Mouse (Mus musculus) heart, embryonic 16.5 days (tissue): ENCODE data around the gene Rxra. TPM values are rescaled to one million over a fixed set of nuclear protein-coding genes. Genes with fewer than 3 reads are reported as not detected.
A peak's percentile ranks its signal among the peaks of the same experiment; 100 is the strongest.

Experiments
- ATAC-seq: fragments of 200-750 bp; cut with Nextera tagmentation; replicated peaks from 2 replicates; pipeline ENCODE4 v1.8.0; 2017; ENCODE audit warnings: moderate number of reproducible peaks; ENCODE audit not compliant: insufficient read depth, low FRiP score; ENCODE audit errors: extremely low read depth
- H3K27ac ChIP-seq: fragments of 300-500 bp; sonication (generic); 2 replicates; pipeline ENCODE4 v1.5.1; 2014; ENCODE audit warnings: mild to moderate bottlenecking, low read length, control low read depth, moderate library complexity
- H3K27me3 ChIP-seq: fragments of 300-500 bp; sonication (generic); 2 replicates; pipeline ENCODE4 v1.6.1; 2014; ENCODE audit warnings: low read length, mixed read lengths; ENCODE audit not compliant: control insufficient read depth, insufficient read depth
- H3K36me3 ChIP-seq: fragments of 300-500 bp; sonication (generic); 2 replicates; pipeline ENCODE4 v1.6.1; 2014; ENCODE audit not compliant: control insufficient read depth, insufficient read depth
- H3K4me1 ChIP-seq: fragments of 300-500 bp; sonication (generic); 2 replicates; pipeline ENCODE4 v1.6.1; 2014; ENCODE audit warnings: low read length, mixed read lengths; ENCODE audit not compliant: control insufficient read depth, insufficient read depth
- H3K4me2 ChIP-seq: fragments of 300-500 bp; sonication (generic); 2 replicates; pipeline ENCODE4 v1.6.1; 2014; ENCODE audit warnings: low read depth, mild to moderate bottlenecking, control low read depth, low read length
- H3K4me3 ChIP-seq: fragments of 300-500 bp; sonication (generic); 2 replicates; pipeline ENCODE4 v1.5.1; 2014; ENCODE audit warnings: mild to moderate bottlenecking, control low read depth, low read length
- H3K9ac ChIP-seq: fragments of 300-500 bp; sonication (generic); 2 replicates; pipeline ENCODE4 v1.6.1; 2014; ENCODE audit warnings: low read length, control low read depth
- H3K9me3 ChIP-seq: fragments of 300-500 bp; sonication (generic); replicated peaks from 2 replicates; pipeline ENCODE4 v1.6.1; 2016; ENCODE audit warnings: low read length; ENCODE audit not compliant: control insufficient read depth
- WGBS: fragments of 180-500 bp; shearing (Covaris S2); extraction: QIAGEN DNeasy Blood & Tissue Kit; methylation state at CpG from one replicate; pipeline ENCODE4 v1.1.7; 2014; 5-methylcytosine and 5-hydroxymethylcytosine counted together
- polyA plus RNA-seq: library from polyadenylated mRNA; unstranded; fragments of >200 nt; fragmentation: Nextera tagmentation; extraction: Ambion mirVana; gene quantifications from 2 replicates; pipeline ENCODE4 v1.2.1, GENCODE M21; 2015

Rxra gene
- polyA plus RNA-seq, 1 experiment from 2014 or later = 6.6 TPM

- Histone ChIP-seq H3K27ac (no peak overlapping the region), H3K4me3 (no peak overlapping the region), H3K4me2 (no peak overlapping the region), H3K4me1 (no peaks in the 10 kb centered on the region; the same call in 1 of the 2 replicates), H3K36me3 (no peaks in the 10 kb centered on the region), H3K9ac (no peak overlapping the region), H3K9me3 (no peaks in the 10 kb centered on the region), H3K27me3 (no peaks in the 10 kb centered on the region)
- 86% methylated on average over 7 of the region's 7 CpGs for WGBS
- no peak for ATAC-seq
Measured at GRCm38 (mm10) chr2:27780162-27780561, 103.9 kb downstream of the Rxra start.

- H3K9me3 ChIP-seq = no peaks in the 10 kb centered on the region
- no peak overlapping the region for H3K4me2 ChIP-seq
- no peak overlapping the region for H3K27ac ChIP-seq
- no peak overlapping the region for H3K9ac ChIP-seq
- no peaks in the 10 kb centered on the region for H3K36me3 ChIP-seq
- no peaks in the 10 kb centered on the region; the same call in 1 of the 2 replicates for H3K27me3 ChIP-seq
- H3K4me3 ChIP-seq = no peak overlapping the region
- 85% methylated on average over 8 of the region's 8 CpGs for WGBS
- H3K4me1 ChIP-seq = no peaks in the 10 kb centered on the region
- no peak for ATAC-seq
Measured at GRCm38 (mm10) chr2:27785363-27785762, 109.1 kb downstream of the Rxra start.

GRCm38 (mm10) chr2:27785973-27786417 is 109.8 kb downstream of the Rxra start:
- 79% methylated on average over 6 of the region's 6 CpGs for WGBS
- Histone ChIP-seq H3K27me3 (no peaks in the 10 kb centered on the region; the same call in 1 of the 2 replicates), H3K9ac (no peak overlapping the region), H3K4me2 (no peak overlapping the region), H3K36me3 (no peaks in the 10 kb centered on the region), H3K27ac (no peak overlapping the region), H3K4me1 (no peaks in the 10 kb centered on the region), H3K4me3 (no peak overlapping the region), H3K9me3 (no peaks in the 10 kb centered on the region)
- ATAC-seq = no peak

GRCm38 (mm10) chr2:27791571-27791970 is 115.3 kb downstream of the Rxra start:
- no peak overlapping the region for H3K4me3 ChIP-seq
- no peaks in the 10 kb centered on the region for H3K36me3 ChIP-seq
- 75% methylated on average over 4 of the region's 4 CpGs for WGBS
- H3K4me1 ChIP-seq = no peaks in the 10 kb centered on the region
- ATAC-seq = no peak
- H3K27ac ChIP-seq = no peak overlapping the region
- no peak overlapping the region for H3K4me2 ChIP-seq
- H3K27me3 ChIP-seq = no peaks in the 10 kb centered on the region; the same call in 1 of the 2 replicates
- no peak overlapping the region for H3K9ac ChIP-seq
- H3K9me3 ChIP-seq = no peaks in the 10 kb centered on the region

- Histone ChIP-seq H3K27me3 (no peaks in the 10 kb centered on the region), H3K4me3 (no peak overlapping the region), H3K36me3 (no peaks in the 10 kb centered on the region), H3K4me1 (0 out of 2 replicates have a peak, but pooled peaks cover 2% of the 10 kb centered on the region), H3K27ac (peak overlapping the region; percentile 50; the same call in 1 of the 2 replicates), H3K4me2 (no peak overlapping the region), H3K9ac (no peak overlapping the region), H3K9me3 (no peaks in the 10 kb centered on the region)
- 21% methylated on average over 4 of the region's 4 CpGs for WGBS
- ATAC-seq = peak; percentile 71
Measured at GRCm38 (mm10) chr2:27799018-27799417, 122.8 kb downstream of the Rxra start.

GRCm38 (mm10) chr2:27801041-27801440 is 124.8 kb downstream of the Rxra start:
- no peak overlapping the region for H3K9ac ChIP-seq
- H3K36me3 ChIP-seq = no peaks in the 10 kb centered on the region
- no peak overlapping the region for H3K27ac ChIP-seq
- H3K4me2 ChIP-seq = no peak overlapping the region
- H3K4me3 ChIP-seq = no peak overlapping the region
- ATAC-seq = no peak
- no peaks in the 10 kb centered on the region for H3K27me3 ChIP-seq
- no peaks in the 10 kb centered on the region for H3K9me3 ChIP-seq
- 87% methylated on average over 2 of the region's 2 CpGs for WGBS
- 0 out of 2 replicates have a peak, but pooled peaks cover 2% of the 10 kb centered on the region for H3K4me1 ChIP-seq

GRCm38 (mm10) chr2:27802493-27802892 is 126.3 kb downstream of the Rxra start:
- 0 out of 2 replicates have a peak, but pooled peaks cover 2% of the 10 kb centered on the region for H3K4me1 ChIP-seq
- no peak overlapping the region for H3K4me3 ChIP-seq
- no peak for ATAC-seq
- no peak overlapping the region for H3K4me2 ChIP-seq
- 25% methylated on average over 9 of the region's 9 CpGs for WGBS
- H3K27me3 ChIP-seq = no peaks in the 10 kb centered on the region
- H3K27ac ChIP-seq = no peak overlapping the region
- no peak overlapping the region for H3K9ac ChIP-seq
- H3K36me3 ChIP-seq = no peaks in the 10 kb centered on the region
- H3K9me3 ChIP-seq = no peaks in the 10 kb centered on the region

- no peaks in the 10 kb centered on the region for H3K27me3 ChIP-seq
- H3K4me1 ChIP-seq = 0 out of 2 replicates have a peak, but pooled peaks cover 2% of the 10 kb centered on the region
- H3K9ac ChIP-seq = no peak overlapping the region
- no peak overlapping the region for H3K27ac ChIP-seq
- H3K9me3 ChIP-seq = peaks cover 4% of the 10 kb centered on the region
- H3K4me2 ChIP-seq = no peak overlapping the region
- no peaks in the 10 kb centered on the region for H3K36me3 ChIP-seq
- no peak for ATAC-seq
- no peak overlapping the region for H3K4me3 ChIP-seq
- 86% methylated on average over 7 of the region's 7 CpGs for WGBS
Measured at GRCm38 (mm10) chr2:27806691-27807090, 130.5 kb downstream of the Rxra start.

- 84% methylated on average over 3 of the region's 3 CpGs for WGBS
- ATAC-seq = no peak
Measured at GRCm38 (mm10) chr2:27807684-27808083, 131.4 kb downstream of the Rxra start.

More at GRCm38 (mm10) chr2:27807684-27808083, 131.4 kb downstream of the Rxra start:
- H3K4me3 ChIP-seq = no peak overlapping the region
- peaks cover 4% of the 10 kb centered on the region for H3K9me3 ChIP-seq
- H3K9ac ChIP-seq = no peak overlapping the region
- H3K4me1 ChIP-seq = peaks cover 2% of the 10 kb centered on the region; the same call in 1 of the 2 replicates
- H3K27me3 ChIP-seq = no peaks in the 10 kb centered on the region
- H3K36me3 ChIP-seq = no peaks in the 10 kb centered on the region
- no peak overlapping the region for H3K4me2 ChIP-seq
- no peak overlapping the region for H3K27ac ChIP-seq
